Mouse (Mus musculus): ENCODE measurements around the gene Satl1.

DNA sequence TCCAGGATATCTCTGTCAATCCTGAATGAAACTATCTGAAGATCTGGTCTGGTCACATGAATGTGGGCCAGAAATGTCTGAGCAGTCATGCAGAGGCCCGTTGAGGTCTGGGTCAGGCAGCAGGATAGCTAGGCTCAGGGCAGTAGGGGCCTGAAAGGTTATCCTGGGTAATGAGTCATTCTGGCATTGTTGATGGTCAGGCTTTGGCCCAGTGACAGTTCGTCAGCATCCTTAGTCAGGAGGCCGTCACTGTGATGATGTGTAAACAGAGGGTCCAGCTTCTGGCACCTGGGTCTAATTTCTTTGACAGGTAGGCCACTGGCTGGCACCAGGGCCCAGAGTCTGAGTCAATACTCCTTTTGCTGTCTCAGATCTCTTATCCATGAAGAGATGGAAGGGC, 67.1 kb downstream of the Satl1 start:
- TF ChIP-seq EP300 (optimal IDR thresholded peaks at IDR 0.05) (no peak), CTCF (IDR thresholded peaks at IDR 0.05; ENCODE audit: low read depth) (no peak)

Measured in stomach, postnatal 0 days (tissue).